Mouse (Mus musculus) Patski (cell line): ENCODE results near the gene Rrp9. TPM values are rescaled to one million over a fixed set of nuclear protein-coding genes. Genes with fewer than 3 reads are reported as not detected.

Source experiments
- ATAC-seq: fragments of 100-300 bp; one replicate; pipeline ENCODE4 v1.8.0; 2021
- CTCF ChIA-PET: fragments of 350-600 bp; sonication (Branson Sonifier 250); formaldehyde crosslinking; loops from one replicate; lab custom pipeline; 2022; ENCODE audit warnings: inconsistent platforms; lab: Charles Lee
- POLR2A ChIA-PET: fragments of 350-600 bp; sonication (Branson Sonifier 250); formaldehyde crosslinking; loops from one replicate; lab custom pipeline; 2022; ENCODE audit warnings: antibody characterized with exemption, inconsistent platforms; lab: Charles Lee
- DNase-seq: peaks from one replicate; pipeline ENCODE4 v3.0.0-alpha.2; 2011; ENCODE audit warnings: low read depth, low spot score
- H3K27me3 ChIP-seq: fragments of 371-371 bp; one replicate; pipeline ENCODE4 v1.5.1; 2021
- CTCF ChIP-seq: fragments of 100-300 bp; IDR thresholded peaks from one replicate; pipeline ENCODE4 v1.5.1; 2021
- in situ Hi-C: fragments of 300-500 bp; cut with MboI; formaldehyde crosslinking; loops from 3 replicates; pipeline ENCODE4 v1.11.1; 2018; ENCODE audit warnings: low pct_unique_long_range_greater_than_20kb, mixed read lengths
- polyA plus RNA-seq: library from polyadenylated mRNA; unstranded; gene quantifications from one replicate; pipeline ENCODE4 v1.2.3, GENCODE M21; 2021

Rrp9 gene
- 29.9 TPM for polyA plus RNA-seq

GRCm38 (mm10) chr9:106475663-106476001, at the start of gene Rrp9:
Rrp9 (plus strand) TSS chr9:106475963.
- ChIA-PET CTCF (interaction anchor here (0.9 to 3.7 kb wide), 10 partner anchors 18 to 270 kb away, joined by 3 to 33 read pairs (median 5); partner anchors contain the start of genes Abhd14a and Rpl29), POLR2A (interaction anchor here (1.1 to 2.0 kb wide), 4 partner anchors 22 to 314 kb away, joined by 3 to 12 read pairs (median 5); partner anchors contain the start of genes Pcbp4 and Rad54l2)
- in situ Hi-C loops: loop anchor here (5.0 kb wide), 2 partner anchors 38 to 103 kb away; partner anchors contain the start of gene Acy1
- no peak for ATAC-seq
- no peak for DNase-seq
- H3K27me3 ChIP-seq: no peaks in the 10 kb centered on the region
- TF ChIP-seq CTCF: no peak

GRCm38 (mm10) chr9:106428719-106429220, 47.0 kb upstream of the Rrp9 start:
- peak; percentile 46 for ATAC-seq
- CTCF ChIA-PET: interaction anchor here (0.7 to 3.7 kb wide), 5 partner anchors 17 to 461 kb away, joined by 3 to 33 read pairs (median 3); partner anchors contain the start of genes Parp3, Poc1a and Rrp9
- in situ Hi-C loops: no loop called here
- no peak for DNase-seq
- POLR2A ChIA-PET: interaction anchor here (0.7 to 1.6 kb wide), 4 partner anchors 14 to 148 kb away, joined by 4 to 5 read pairs (median 5); partner anchors contain the start of genes Pcbp4 and Poc1a
- no peaks in the 10 kb centered on the region for H3K27me3 ChIP-seq
- no peak for TF ChIP-seq CTCF

GRCm38 (mm10) chr9:106429221-106430014, 46.3 kb upstream of the Rrp9 start, which contains the start of gene Rpl29:
Rpl29 (plus strand) TSS chr9:106429454.
- DNase-seq: peak; percentile 76
- no peak for TF ChIP-seq CTCF
- POLR2A ChIA-PET: interaction anchor here (0.6 to 1.6 kb wide), 10 partner anchors 14 to 148 kb away, joined by 3 to 12 read pairs (median 4); partner anchors contain the start of genes Parp3, Pcbp4, Poc1a and Rrp9
- no peaks in the 10 kb centered on the region for H3K27me3 ChIP-seq
- CTCF ChIA-PET: interaction anchor here (0.7 to 3.7 kb wide), 6 partner anchors 8 to 460 kb away, joined by 3 to 33 read pairs (median 3); partner anchors contain the start of genes Parp3, Poc1a and Rrp9
- peak; percentile 68 for ATAC-seq
- in situ Hi-C loops: no loop called here

GRCm38 (mm10) chr9:106430015-106430264, 45.8 kb upstream of the Rrp9 start:
- CTCF ChIA-PET: interaction anchor here (0.8 to 3.7 kb wide), 4 partner anchors 8 to 149 kb away, joined by 3 to 33 read pairs (median 3); partner anchors contain the start of genes Parp3, Poc1a and Rrp9
- no peak for TF ChIP-seq CTCF
- in situ Hi-C loops: no loop called here
- DNase-seq: no peak
- POLR2A ChIA-PET: interaction anchor here (0.6 to 1.6 kb wide), 9 partner anchors 13 to 149 kb away, joined by 3 to 12 read pairs (median 4); partner anchors contain the start of genes Parp3, Pcbp4, Poc1a and Rrp9
- peak; percentile 1 for ATAC-seq
- H3K27me3 ChIP-seq: no peaks in the 10 kb centered on the region

GRCm38 (mm10) chr9:106433389-106433788, 42.4 kb upstream of the Rrp9 start:
- no peaks in the 10 kb centered on the region for H3K27me3 ChIP-seq
- POLR2A ChIA-PET: interaction anchor here (1.2 kb wide), 1 partner anchor 15 kb away, joined by 4 read pairs; no protein-coding TSS in a partner anchor
- in situ Hi-C loops: no loop called here
- TF ChIP-seq CTCF: no peak
- ATAC-seq: no peak
- DNase-seq: no peak
- CTCF ChIA-PET: no interaction called here

GRCm38 (mm10) chr9:106436566-106436965, 39.2 kb upstream of the Rrp9 start:
- ChIA-PET CTCF (interaction anchor here (1.2 kb wide), 1 partner anchor 148 kb away, joined by 3 read pairs; no protein-coding TSS in a partner anchor), POLR2A (interaction anchor here (1.9 kb wide), 1 partner anchor 11 kb away, joined by 5 read pairs; the partner anchor contains the start of genes Abhd14a and Abhd14b)
- in situ Hi-C loops: loop anchor here (5.0 kb wide), 1 partner anchor 41 kb away; the partner anchor contains the start of genes Parp3 and Rrp9
- no peak for TF ChIP-seq CTCF
- ATAC-seq (no peak), DNase-seq (no peak)
- H3K27me3 ChIP-seq: no peaks in the 10 kb centered on the region

GRCm38 (mm10) chr9:106442680-106443079, 33.1 kb upstream of the Rrp9 start:
- in situ Hi-C loops: no loop called here
- TF ChIP-seq CTCF: no peak
- ChIA-PET CTCF (interaction anchor here (2.7 kb wide), 1 partner anchor 34 kb away, joined by 13 read pairs; the partner anchor contains the start of genes Parp3 and Rrp9), POLR2A (interaction anchor here (1.4 kb wide), 1 partner anchor 13 kb away, joined by 5 read pairs; the partner anchor contains the start of gene Rpl29)
- no peak for ATAC-seq
- DNase-seq: no peak
- no peaks in the 10 kb centered on the region for H3K27me3 ChIP-seq

GRCm38 (mm10) chr9:106444836-106445235, 30.9 kb upstream of the Rrp9 start:
- ChIA-PET POLR2A (no interaction called here), CTCF (interaction anchor here (2.8 kb wide), 1 partner anchor 16 kb away, joined by 6 read pairs; the partner anchor contains the start of gene Rpl29)
- in situ Hi-C loops: no loop called here
- no peaks in the 10 kb centered on the region for H3K27me3 ChIP-seq
- TF ChIP-seq CTCF: no peak
- ATAC-seq (no peak), DNase-seq (no peak)

GRCm38 (mm10) chr9:106447348-106447747, 28.4 kb upstream of the Rrp9 start, which contains the start of the genes Abhd14b and Abhd14a:
Abhd14b (plus strand) TSS chr9:106447459.
Abhd14a (minus strand) TSS chr9:106447678.
- peak; percentile 65 for DNase-seq
- no peaks in the 10 kb centered on the region for H3K27me3 ChIP-seq
- in situ Hi-C loops: no loop called here
- TF ChIP-seq CTCF: no peak
- POLR2A ChIA-PET: interaction anchor here (1.3 to 1.4 kb wide), 2 partner anchors 10 to 12 kb away, joined by 3 to 5 read pairs; no protein-coding TSS in a partner anchor
- peak; percentile 82 for ATAC-seq
- CTCF ChIA-PET: interaction anchor here (2.0 to 3.9 kb wide), 2 partner anchors 27 to 29 kb away, joined by 7 to 31 read pairs; partner anchors contain the start of genes Parp3 and Rrp9
